Mouse (Mus musculus) stomach, adult 2 months (tissue): ENCODE results near the gene Zfp82. TPM values are rescaled to one million over a fixed set of nuclear protein-coding genes. Genes with fewer than 3 reads are reported as not detected.

ENCODE experiments used
- polyA plus RNA-seq: library from polyadenylated mRNA; depleted of rRNA; stranded (reverse); fragments of >200 nt; gene quantifications from 2 replicates; pipeline ENCODE4 v1.2.3, GENCODE M21; 2012; rRNA removed

Zfp82 gene
- polyA plus RNA-seq = 0.04 TPM in 1 of 2 replicates, not detected in the other

DNA sequence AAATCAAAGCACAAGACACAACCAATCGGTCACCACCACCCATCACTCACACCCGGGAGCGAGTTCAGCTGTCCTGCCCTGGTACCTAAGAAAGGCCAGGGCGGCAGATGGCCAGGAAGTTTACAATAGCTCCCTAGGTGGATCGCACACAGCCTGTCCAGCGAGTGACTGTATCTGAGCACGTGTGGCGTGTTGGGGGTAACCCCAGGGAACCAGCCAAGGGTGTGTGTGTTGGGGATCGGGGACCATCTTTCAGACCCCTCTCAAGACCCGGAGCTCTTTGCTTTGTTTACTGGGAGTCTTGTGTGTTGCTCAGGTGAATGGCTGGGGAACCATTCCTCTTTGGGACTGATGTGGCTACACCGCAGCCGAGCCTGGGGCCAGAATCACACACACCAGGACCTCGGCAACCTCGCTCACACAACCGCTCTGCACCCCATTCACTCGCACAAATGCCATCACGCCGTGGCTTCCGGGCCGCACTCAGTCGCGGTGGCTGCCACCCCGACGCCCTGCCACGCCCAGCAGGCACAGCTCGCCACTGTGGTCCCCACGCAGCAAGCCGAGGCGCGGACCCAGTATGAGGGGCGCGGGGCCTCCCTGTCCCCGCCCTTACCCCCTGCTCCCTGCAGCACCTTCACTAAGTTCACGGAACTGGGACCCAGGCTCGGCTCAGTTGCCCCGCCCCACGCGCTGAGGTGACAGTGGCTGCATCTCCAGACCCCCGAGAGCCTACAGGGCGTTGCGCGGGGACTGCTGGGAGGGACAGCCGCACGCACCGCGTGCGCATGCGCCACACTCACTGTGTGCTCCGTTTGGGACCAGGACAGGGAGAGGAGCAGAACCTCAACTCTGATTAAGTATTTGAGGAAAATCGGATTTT is at the start of gene Zfp82:
Zfp82 (minus strand) TSS at position 755 of the 883 bp plus-strand sequence.

DNA sequence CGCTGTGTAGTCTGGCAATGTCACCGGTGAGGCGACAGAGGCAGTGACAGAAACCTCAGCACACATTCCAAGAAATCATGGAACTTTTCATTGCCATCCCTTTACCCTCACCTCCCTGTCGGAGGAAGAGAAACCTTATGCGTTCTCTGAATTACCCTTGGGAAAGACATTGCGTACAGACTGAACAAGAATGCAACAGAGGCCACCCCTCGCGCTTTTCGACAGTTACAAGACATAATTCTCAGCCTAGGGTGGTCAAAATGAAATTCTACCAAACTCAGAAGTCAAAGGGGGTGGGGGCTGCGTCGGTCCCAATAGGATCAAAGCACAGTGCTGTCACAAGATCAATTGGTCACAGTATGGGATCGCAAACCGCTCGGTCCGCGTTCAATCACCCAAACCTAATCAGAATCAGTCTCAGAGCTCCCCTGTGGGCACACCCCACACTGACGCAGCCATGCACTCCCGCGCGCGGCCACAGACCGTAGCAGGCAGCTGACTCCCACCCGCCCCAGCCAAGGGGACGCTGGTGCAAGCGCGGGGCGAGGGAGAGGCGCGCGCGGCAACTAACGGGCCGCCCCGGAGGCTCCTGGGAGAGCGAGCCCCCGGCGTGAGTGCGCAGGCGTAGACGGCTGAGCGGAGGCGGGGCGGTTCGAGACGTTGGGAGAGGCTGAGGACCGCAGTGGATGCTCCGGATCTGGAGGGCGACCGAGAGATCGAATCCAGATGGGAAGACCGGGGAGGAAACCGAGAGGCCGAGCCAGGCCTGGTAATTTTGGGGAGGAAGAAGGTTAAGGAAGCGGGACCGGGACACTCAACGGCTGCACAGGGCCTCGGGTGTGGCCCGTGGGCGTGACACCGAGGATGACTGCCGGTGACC is 48.8 kb upstream of the Zfp82 start, which contains the start of gene Zfp382:
Zfp382 (plus strand) TSS at position 635 of the 880 bp plus-strand sequence.

DNA sequence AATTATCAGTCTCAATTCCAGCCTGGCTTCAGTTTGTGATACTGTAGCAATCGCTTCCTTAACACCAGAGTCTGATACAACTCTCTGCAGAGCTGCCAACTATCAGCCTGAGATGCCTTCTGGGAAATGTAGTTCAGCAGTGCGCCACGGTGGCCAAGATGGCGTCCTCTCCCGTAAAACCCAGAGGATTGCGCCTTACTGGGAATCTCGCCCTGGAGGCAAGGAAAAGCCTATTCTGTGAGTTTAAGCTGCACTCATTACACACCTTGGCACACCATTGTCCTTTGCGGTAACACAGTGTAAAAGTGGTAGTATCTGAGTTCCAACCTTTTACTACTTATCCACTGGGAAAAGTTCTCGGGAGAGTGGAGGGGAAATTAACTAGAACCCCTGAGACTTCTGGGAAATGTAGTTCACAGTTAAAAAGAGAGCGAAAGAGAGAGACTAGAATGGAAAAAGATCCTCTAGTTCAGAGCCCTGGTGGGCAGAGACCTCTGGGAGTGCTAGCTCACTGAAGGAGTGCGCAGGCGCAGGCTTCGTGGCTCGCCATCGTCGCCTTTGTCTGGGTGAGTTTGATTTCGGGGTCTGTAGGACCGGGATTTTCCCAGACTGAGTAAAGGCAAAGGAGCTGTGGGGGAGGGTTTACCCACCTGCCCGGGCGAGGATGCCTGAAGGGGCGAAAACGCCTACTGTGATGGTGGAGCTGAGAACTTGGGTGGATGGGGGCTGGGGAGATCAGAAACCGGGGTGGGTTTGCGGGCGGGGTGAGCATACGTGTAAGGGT is 22.1 kb upstream of the Zfp82 start, which contains the start of gene Zfp260:
Zfp260 (plus strand) TSS at position 132 of the 784 bp plus-strand sequence.

DNA sequence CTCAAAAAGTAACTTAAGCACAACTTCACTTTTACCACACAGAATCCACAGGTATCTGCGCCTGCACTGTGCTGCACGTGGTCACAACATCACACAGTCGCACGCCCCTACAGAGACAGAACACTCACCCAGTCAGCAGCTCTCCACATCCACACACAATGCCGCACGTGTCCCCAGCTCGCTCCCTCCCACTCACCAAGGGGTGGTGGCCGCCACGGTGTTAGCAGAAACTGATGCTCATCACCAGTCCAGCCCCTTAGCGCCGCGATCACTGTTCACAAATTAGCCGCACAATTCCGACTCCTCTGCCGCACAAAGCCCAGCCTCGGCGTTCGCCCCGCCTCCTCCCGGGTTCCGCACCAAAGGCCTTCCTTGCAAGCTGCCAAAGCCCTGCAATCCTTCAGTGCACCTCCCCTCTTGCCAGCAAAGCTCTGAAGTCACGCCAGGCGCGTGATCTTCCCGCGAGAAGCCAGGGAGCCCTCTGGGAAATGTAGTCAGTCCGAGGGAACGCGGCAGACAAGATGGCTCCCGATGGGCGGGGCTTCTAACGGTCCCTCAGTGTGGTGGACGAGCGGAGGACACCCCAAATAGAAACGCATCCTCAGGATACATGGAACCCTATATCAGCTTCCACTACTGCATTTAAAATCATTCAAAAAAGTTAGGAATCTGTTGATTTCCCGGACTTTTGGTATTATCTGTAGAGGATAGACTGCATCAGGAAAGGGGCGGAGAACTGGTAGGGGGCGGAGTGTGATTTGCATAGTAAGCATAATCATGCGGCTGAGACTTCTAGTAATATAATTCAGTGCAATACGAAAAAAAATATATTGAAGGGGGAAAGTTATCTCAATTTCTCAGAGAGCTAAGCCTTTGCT is 17.6 kb upstream of the Zfp82 start, which contains the start of the genes Gm26920 and Zfp566:
Gm26920 (minus strand) TSS at position 319 of the 878 bp plus-strand sequence.
Zfp566 (minus strand) TSS at position 436 of the 878 bp plus-strand sequence.

DNA sequence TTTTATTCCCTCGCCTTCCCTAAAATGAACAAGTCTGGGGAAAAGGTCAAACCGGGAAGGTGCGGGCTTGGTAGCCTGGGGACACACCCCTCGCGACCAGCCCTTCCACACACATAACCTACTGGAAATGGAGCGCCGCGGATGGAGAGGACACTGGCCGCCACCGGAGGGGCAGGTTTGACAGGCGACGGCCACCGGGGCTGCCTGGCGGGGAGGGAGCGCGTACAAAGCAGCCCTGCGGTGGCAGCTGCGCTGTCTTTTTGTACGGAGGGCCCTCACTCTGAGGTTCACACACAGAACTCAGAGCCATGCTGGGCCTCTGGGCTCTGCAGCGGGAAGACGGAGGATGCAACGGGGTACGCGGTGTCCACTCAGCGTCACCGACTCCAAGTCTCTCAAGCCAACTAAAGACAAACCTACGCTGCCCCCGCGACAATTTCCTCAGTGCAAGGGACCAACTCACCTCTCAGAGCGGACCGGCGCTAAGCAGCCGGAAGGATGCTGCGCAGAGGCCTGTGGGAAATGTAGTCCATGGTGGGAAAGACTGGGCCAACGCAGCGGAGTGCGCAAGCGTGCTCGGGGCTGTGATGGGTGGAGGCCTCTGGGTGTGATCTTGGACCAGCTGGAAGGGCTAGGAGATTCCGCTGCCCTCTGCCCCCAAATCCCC is 21.7 kb downstream of the Zfp82 start, which contains the start of gene Zfp14:
Zfp14 (minus strand) TSS at position 499 of the 667 bp plus-strand sequence.

Other genes with a start within 250 kb of the Zfp82 start
- gene Zfp940, start 219.2 kb downstream of the Zfp82 start, polyA plus RNA-seq = 0.03 TPM in 1 of 2 replicates, not detected in the other
- 0.08 and 0.13 TPM in 2 replicates for gene Zfp420, start 212.9 kb downstream of the Zfp82 start, polyA plus RNA-seq
- gene Zfp27, start 166.3 kb downstream of the Zfp82 start, polyA plus RNA-seq = 0.23 and 0.56 TPM in 2 replicates
- gene Zfp383, start 164.7 kb downstream of the Zfp82 start, polyA plus RNA-seq = 0.15 and 0.19 TPM in 2 replicates
- gene Zfp74, start 118.8 kb downstream of the Zfp82 start, polyA plus RNA-seq = 4.7 and 6.0 TPM in 2 replicates
- gene Zfp568, start 88.9 kb downstream of the Zfp82 start, polyA plus RNA-seq = 1.1 and 2.2 TPM in 2 replicates
- gene Zfp14, start 21.5 kb downstream of the Zfp82 start, polyA plus RNA-seq = 0.32 and 0.78 TPM in 2 replicates
- 0.02 and 0.05 TPM in 2 replicates for gene Gm26920, start 17.5 kb upstream of the Zfp82 start, polyA plus RNA-seq
- 0.23 and 1.2 TPM in 2 replicates for gene Zfp566, start 17.6 kb upstream of the Zfp82 start, polyA plus RNA-seq
- 2.7 and 4.6 TPM in 2 replicates for gene Zfp260, start 21.9 kb upstream of the Zfp82 start, polyA plus RNA-seq
- gene Zfp382, start 49.0 kb upstream of the Zfp82 start, polyA plus RNA-seq = 0.14 TPM in 1 of 2 replicates, not detected in the other
- gene Zfp146, start 96.8 kb upstream of the Zfp82 start, polyA plus RNA-seq = 0.55 and 0.75 TPM in 2 replicates
- 23.0 and 23.2 TPM in 2 replicates for gene Cox7a1, start 111.2 kb upstream of the Zfp82 start, polyA plus RNA-seq
- gene Capns1, start 125.9 kb upstream of the Zfp82 start, polyA plus RNA-seq = 587 and 678 TPM in 2 replicates
- 44.5 and 70.3 TPM in 2 replicates for gene Polr2i, start 159.0 kb upstream of the Zfp82 start, polyA plus RNA-seq
- 20.0 and 20.6 TPM in 2 replicates for gene Tbcb, start 159.4 kb upstream of the Zfp82 start, polyA plus RNA-seq
- gene Ovol3, start 162.8 kb upstream of the Zfp82 start, polyA plus RNA-seq = 0.12 TPM in 1 of 2 replicates, not detected in the other
- 0.05 TPM in 1 of 2 replicates, not detected in the other for gene Thap8, start 207.2 kb upstream of the Zfp82 start, polyA plus RNA-seq
- gene Wdr62, start 207.5 kb upstream of the Zfp82 start, polyA plus RNA-seq = 13.0 and 13.2 TPM in 2 replicates
- gene Clip3, start 218.8 kb upstream of the Zfp82 start, polyA plus RNA-seq = 3.4 and 5.3 TPM in 2 replicates
- gene Alkbh6, start 235.8 kb upstream of the Zfp82 start, polyA plus RNA-seq = 99.1 and 118 TPM in 2 replicates
- 17.5 and 30.2 TPM in 2 replicates for gene Syne4, start 241.9 kb upstream of the Zfp82 start, polyA plus RNA-seq
- gene E130208F15Rik, start 248.8 kb upstream of the Zfp82 start, polyA plus RNA-seq = 0.36 and 0.42 TPM in 2 replicates